Mouse (Mus musculus) lung, postnatal 0 days (tissue): ENCODE data around the gene Sox9.

Experiments
- CTCF ChIP-seq: IDR thresholded peaks from 2 replicates; pipeline ENCODE4 v1.5.1; 2016; ENCODE audit warnings: antibody characterized with exemption, mild to moderate bottlenecking
- EP300 ChIP-seq: IDR thresholded peaks from 2 replicates; pipeline ENCODE4 v1.6.1; 2016; ENCODE audit warnings: antibody characterized with exemption, mild to moderate bottlenecking, control low read depth

GRCm38 (mm10) chr11:112732401-112732800 lies 49.6 kb upstream of the Sox9 start:
- TF ChIP-seq CTCF (no peak), EP300 (no peak)
